Mouse (Mus musculus) small intestine, adult 2 months (tissue): ENCODE results near the gene Alpi. TPM values are rescaled to one million over a fixed set of nuclear protein-coding genes. Genes with fewer than 3 reads are reported as not detected.

ENCODE experiments used
- H3K27ac ChIP-seq: fragments of 200-500 bp; 2 replicates; pipeline ENCODE4 v1.5.1; 2012; ENCODE audit warnings: low read depth, low read length, control low read depth, inconsistent platforms; ENCODE audit not compliant: insufficient read depth
- H3K27me3 ChIP-seq: fragments of 200-500 bp; 2 replicates; pipeline ENCODE4 v1.6.1; 2012; ENCODE audit warnings: mild to moderate bottlenecking, moderate library complexity, low read length, inconsistent platforms; ENCODE audit not compliant: control insufficient read depth, insufficient read depth
- H3K36me3 ChIP-seq: fragments of 200-500 bp; 2 replicates; pipeline ENCODE4 v1.6.1; 2012; ENCODE audit warnings: mild to moderate bottlenecking, low read length, control low read depth, inconsistent platforms; ENCODE audit not compliant: control insufficient read depth, insufficient read depth
- H3K4me1 ChIP-seq: fragments of 200-500 bp; 2 replicates; pipeline ENCODE4 v1.6.1; 2012; ENCODE audit warnings: low read length, inconsistent platforms, mixed read lengths; ENCODE audit not compliant: control insufficient read depth, insufficient read depth, insufficient read length
- H3K4me3 ChIP-seq: fragments of 200-500 bp; 2 replicates; pipeline ENCODE4 v1.5.1; 2012; ENCODE audit warnings: low read depth, mild to moderate bottlenecking, control low read depth, inconsistent platforms, low read length, moderate library complexity
- CTCF ChIP-seq: fragments of 200-500 bp; IDR thresholded peaks from 2 replicates; pipeline ENCODE4 v1.5.1; 2012; ENCODE audit warnings: low read depth, mild to moderate bottlenecking, control low read depth, inconsistent platforms, low read length, moderate library complexity, mixed read lengths; ENCODE audit not compliant: insufficient replicate concordance, insufficient read length; ENCODE audit errors: extremely low read depth
- POLR2A ChIP-seq: fragments of 200-500 bp; IDR thresholded peaks from 2 replicates; pipeline ENCODE4 v1.6.1; 2012; ENCODE audit warnings: low read depth, mild to moderate bottlenecking, control low read depth, inconsistent platforms, low read length, moderate library complexity
- whole genome bisulfite sequencing: fragments of 180-500 bp; shearing (Covaris S2); methylation state at CpG from one replicate; pipeline ENCODE4 v1.1.7; 2018; 5-methylcytosine and 5-hydroxymethylcytosine counted together
- polyA plus RNA-seq: library from polyadenylated mRNA; depleted of rRNA; stranded (reverse); fragments of >200 nt; gene quantifications from 2 replicates; pipeline ENCODE4 v1.2.3, GENCODE M21; 2012; rRNA removed

The Alpi gene
- polyA plus RNA-seq, 1 experiment = 2,031 TPM

DNA sequence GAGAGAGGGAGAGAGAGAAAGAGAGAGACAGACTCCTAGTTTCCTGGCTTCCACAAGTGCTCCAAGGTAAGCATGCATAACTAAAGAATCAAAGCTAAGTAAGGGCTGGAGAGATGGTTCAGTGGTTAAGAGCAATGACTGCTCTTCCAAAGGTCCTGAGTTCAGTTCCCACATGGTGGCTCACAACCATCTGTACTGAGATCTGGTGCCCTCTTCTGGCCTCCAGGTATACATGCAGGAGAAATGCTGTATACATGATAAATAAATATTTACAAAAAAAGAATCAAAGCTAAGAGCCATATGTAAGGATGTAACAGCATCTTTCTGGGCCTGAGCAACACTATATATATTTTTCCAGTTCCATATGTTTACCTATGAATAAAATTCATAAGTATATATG is 40.5 kb downstream of the Alpi start:
- H3K27ac ChIP-seq = no peak overlapping the region
- H3K4me1 ChIP-seq = no peaks in the 10 kb centered on the region; the same call in 1 of the 2 replicates
- H3K4me3 ChIP-seq = no peak overlapping the region
- no peaks in the 10 kb centered on the region for H3K27me3 ChIP-seq
- TF ChIP-seq POLR2A = no peak
- TF ChIP-seq CTCF = no peak
- H3K36me3 ChIP-seq = no peaks in the 10 kb centered on the region

DNA sequence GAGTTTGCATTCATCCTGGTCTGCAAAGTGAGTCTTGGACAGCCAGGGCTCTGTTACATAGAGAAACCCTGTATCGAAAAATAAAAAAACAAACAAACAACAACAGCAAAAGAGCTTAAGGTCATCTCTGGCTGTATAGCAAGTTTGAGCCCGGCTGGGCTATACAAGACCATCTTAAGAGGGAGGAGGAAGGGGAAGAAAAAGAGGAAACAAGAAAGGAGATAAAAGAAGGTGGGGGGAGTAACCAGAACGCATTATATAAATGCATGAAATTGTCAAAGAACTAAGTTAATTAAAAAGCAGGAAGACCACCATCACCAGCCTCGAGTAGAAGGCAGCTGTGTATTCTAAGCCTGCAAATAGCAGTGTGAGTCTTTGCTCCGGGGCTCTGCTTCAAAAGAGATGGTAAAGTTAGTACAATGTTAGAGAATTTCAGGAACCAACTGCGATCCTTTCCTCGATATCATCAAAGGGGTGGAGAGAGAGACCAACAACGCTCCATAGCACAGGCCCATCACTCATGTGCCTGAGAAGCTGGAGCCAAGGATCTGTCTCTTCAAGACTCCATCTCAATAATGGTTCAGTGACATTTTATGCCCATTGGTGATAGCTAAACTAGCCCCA is 42.3 kb downstream of the Alpi start:
- no peaks in the 10 kb centered on the region for H3K4me1 ChIP-seq
- 78% methylated on average over 8 of the region's 8 CpGs for WGBS
- no peak overlapping the region for H3K27ac ChIP-seq
- H3K4me3 ChIP-seq = no peak overlapping the region
- H3K27me3 ChIP-seq = no peaks in the 10 kb centered on the region
- TF ChIP-seq CTCF (no peak), POLR2A (no peak)
- H3K36me3 ChIP-seq = no peaks in the 10 kb centered on the region

DNA sequence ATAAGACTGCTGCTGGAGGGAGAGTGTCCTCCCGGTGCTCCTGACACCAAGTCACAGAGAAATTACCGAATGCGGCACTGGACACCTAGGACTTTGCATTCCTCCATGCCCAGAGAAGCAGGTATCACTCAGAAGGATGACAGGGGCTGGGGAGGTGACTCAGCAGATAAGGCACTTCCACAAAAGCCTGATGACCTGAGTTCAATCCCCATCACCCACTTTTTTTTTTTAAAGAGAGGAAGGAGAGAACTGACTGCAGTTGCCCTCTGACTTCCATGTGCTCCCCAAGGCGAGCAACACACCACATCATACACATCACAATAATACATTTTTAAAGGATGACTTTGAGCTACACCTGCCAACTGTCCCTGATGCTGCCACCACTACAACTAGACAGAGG is 44.3 kb downstream of the Alpi start:
- Histone ChIP-seq H3K36me3 (no peaks in the 10 kb centered on the region), H3K4me1 (no peaks in the 10 kb centered on the region), H3K27ac (no peak overlapping the region), H3K4me3 (no peak overlapping the region), H3K27me3 (no peaks in the 10 kb centered on the region)
- no peak for TF ChIP-seq POLR2A
- TF ChIP-seq CTCF = no peak
- WGBS = 70% methylated on average over 4 of the region's 4 CpGs

DNA sequence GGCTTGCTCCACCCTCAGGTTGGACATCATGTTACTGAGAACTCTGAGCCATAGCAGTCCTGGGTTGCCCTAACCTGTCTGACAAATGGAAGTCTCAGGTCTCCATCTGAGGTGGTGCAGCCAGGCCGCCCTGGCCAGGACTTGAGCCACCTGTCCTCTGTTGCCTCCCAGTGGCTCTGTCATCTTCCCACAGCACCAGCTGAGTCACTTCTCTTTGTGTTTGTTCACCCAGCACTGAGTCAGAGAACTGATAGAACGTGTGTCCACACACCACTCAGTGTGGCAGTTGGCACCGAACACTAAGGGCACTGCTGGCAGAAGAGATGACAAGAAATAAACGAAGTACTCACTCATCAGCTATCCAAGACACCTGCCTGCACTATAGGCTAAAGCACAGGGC is 50.0 kb downstream of the Alpi start:
- H3K36me3 ChIP-seq = peaks cover 6% of the 10 kb centered on the region; the same call in 1 of the 2 replicates
- TF ChIP-seq POLR2A (no peak), CTCF (no peak)
- H3K4me1 ChIP-seq = no peaks in the 10 kb centered on the region
- no peaks in the 10 kb centered on the region for H3K27me3 ChIP-seq
- 73% methylated on average over 4 of the region's 4 CpGs for WGBS
- H3K4me3 ChIP-seq = no peak overlapping the region
- no peak overlapping the region for H3K27ac ChIP-seq

DNA sequence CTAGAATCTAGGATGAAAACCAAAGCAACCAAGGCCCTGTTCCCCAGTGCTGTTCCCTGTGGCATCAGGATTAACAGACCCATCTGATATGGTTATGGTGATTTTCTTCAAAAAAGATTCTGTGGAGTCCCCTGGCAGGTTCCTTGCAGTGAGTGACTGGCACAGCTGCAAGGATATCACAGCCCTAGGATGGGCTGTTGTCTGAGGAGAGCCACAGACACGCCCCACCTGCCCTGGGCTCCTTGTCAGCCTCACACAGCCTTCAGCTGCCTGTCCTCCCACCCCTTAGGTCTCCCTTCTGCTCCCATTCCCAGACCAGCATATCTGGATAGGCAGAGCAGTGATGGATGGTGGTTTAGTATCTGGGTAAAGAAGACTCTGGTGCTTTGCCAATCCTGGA is 50.7 kb downstream of the Alpi start:
- WGBS = 86% methylated on average over 1 of the region's 1 CpGs
- no peak overlapping the region for H3K4me3 ChIP-seq
- no peaks in the 10 kb centered on the region for H3K4me1 ChIP-seq
- H3K27me3 ChIP-seq = no peaks in the 10 kb centered on the region
- peaks cover 6% of the 10 kb centered on the region; the same call in 1 of the 2 replicates for H3K36me3 ChIP-seq
- TF ChIP-seq POLR2A (no peak), CTCF (no peak)
- H3K27ac ChIP-seq = no peak overlapping the region

DNA sequence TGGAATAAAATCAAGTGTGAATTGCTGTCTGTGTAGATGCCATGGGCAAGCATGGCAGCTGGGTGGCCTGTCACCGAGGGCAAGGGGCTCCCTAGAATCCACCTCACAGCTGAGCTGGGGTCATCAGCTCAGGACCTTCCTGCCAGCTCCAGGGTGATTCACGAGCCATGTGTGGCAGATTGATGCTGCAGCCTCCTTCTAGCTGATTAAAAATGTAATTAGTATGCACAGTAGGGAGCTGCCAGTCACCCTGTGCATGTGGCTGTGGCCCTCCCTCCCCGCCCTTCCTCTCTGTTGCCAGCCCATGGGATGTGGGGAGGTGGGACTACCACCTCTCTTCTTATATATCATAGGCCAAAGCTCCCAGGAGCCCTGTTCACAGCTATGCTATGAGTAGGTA is 51.3 kb downstream of the Alpi start:
- no peak overlapping the region for H3K4me3 ChIP-seq
- TF ChIP-seq CTCF (no peak), POLR2A (no peak)
- H3K27me3 ChIP-seq = no peaks in the 10 kb centered on the region
- H3K36me3 ChIP-seq = peaks cover 6% of the 10 kb centered on the region; the same call in 1 of the 2 replicates
- WGBS = 84% methylated on average over 3 of the region's 3 CpGs
- H3K27ac ChIP-seq = no peak overlapping the region
- no peaks in the 10 kb centered on the region for H3K4me1 ChIP-seq

Other genes with a start within 250 kb of the Alpi start
- gene Alppl2, start 11.7 kb downstream of the Alpi start, polyA plus RNA-seq = 1.9 and 7.3 TPM in 2 replicates
- gene Akp3, start 23.4 kb upstream of the Alpi start, polyA plus RNA-seq = 13.5 and 5,678 TPM in 2 replicates
- 0.22 and 1.7 TPM in 2 replicates for gene Ecel1, start 54.9 kb upstream of the Alpi start, polyA plus RNA-seq
- gene Prss56, start 81.7 kb upstream of the Alpi start, polyA plus RNA-seq = not detected in 2 replicates
- 0.05 and 0.33 TPM in 2 replicates for gene Chrnd, start 89.0 kb upstream of the Alpi start, polyA plus RNA-seq
- gene Chrng, start 103.1 kb upstream of the Alpi start, polyA plus RNA-seq = not detected in 2 replicates
- gene Eif4e2, start 112.3 kb upstream of the Alpi start, polyA plus RNA-seq = 11.3 and 16.5 TPM in 2 replicates
- 1.1 and 1.5 TPM in 2 replicates for gene Efhd1, start 162.8 kb upstream of the Alpi start, polyA plus RNA-seq
- gene Gigyf2, start 225.4 kb upstream of the Alpi start, polyA plus RNA-seq = 10.8 and 26.0 TPM in 2 replicates